Mouse (Mus musculus) testis, adult 2 months (tissue): ENCODE results near the gene Gm10842. TPM values are rescaled to one million over a fixed set of nuclear protein-coding genes. Genes with fewer than 3 reads are reported as not detected.
"Not testable (repeated sequence)": the region's sequence is repeated elsewhere in the genome, so short reads cannot be mapped to it uniquely, and the experiment has no call there.

ENCODE experiments used
- H3K27ac ChIP-seq: fragments of 200-500 bp; 2 replicates; pipeline ENCODE4 v1.5.1; 2012; ENCODE audit warnings: low read depth, low read length; ENCODE audit not compliant: control insufficient read depth, insufficient read depth
- H3K27me3 ChIP-seq: fragments of 200-500 bp; 2 replicates; pipeline ENCODE4 v1.6.1; 2012; ENCODE audit warnings: mild to moderate bottlenecking, low read length, moderate library complexity; ENCODE audit not compliant: control insufficient read depth, insufficient read depth
- H3K36me3 ChIP-seq: fragments of 200-500 bp; 2 replicates; pipeline ENCODE4 v1.6.1; 2012; ENCODE audit warnings: mild to moderate bottlenecking, low read length; ENCODE audit not compliant: control insufficient read depth, insufficient read depth
- H3K4me1 ChIP-seq: fragments of 200-500 bp; 2 replicates; pipeline ENCODE4 v1.6.1; 2012; ENCODE audit warnings: low read length; ENCODE audit not compliant: control insufficient read depth, insufficient read depth
- H3K4me3 ChIP-seq: fragments of 200-500 bp; 2 replicates; pipeline ENCODE4 v1.5.1; 2012; ENCODE audit warnings: low read depth, mild to moderate bottlenecking, low read length, moderate library complexity, mixed read lengths; ENCODE audit not compliant: control insufficient read depth
- CTCF ChIP-seq: fragments of 200-500 bp; IDR thresholded peaks from 2 replicates; pipeline ENCODE4 v1.5.1; 2012; ENCODE audit warnings: low read depth, mild to moderate bottlenecking, inconsistent platforms, low read length, moderate library complexity; ENCODE audit not compliant: control insufficient read depth, insufficient read depth, insufficient replicate concordance
- POLR2A ChIP-seq: fragments of 200-500 bp; IDR thresholded peaks from 2 replicates; pipeline ENCODE4 v1.6.1; 2012; ENCODE audit warnings: low read depth, mild to moderate bottlenecking, inconsistent platforms, low read length, moderate library complexity; ENCODE audit not compliant: control insufficient read depth
- polyA plus RNA-seq: library from polyadenylated mRNA; depleted of rRNA; stranded (reverse); fragments of >200 nt; gene quantifications from 2 replicates; pipeline ENCODE4 v1.2.3, GENCODE M21; 2012; rRNA removed

Gm10842 gene
- polyA plus RNA-seq = not detected in 2 replicates

GRCm38 (mm10) chr11:105146593-105146992, at the start of gene Gm10842:
TSS of gene Gm10842 (plus strand) at chr11:105146893.
- H3K4me1 ChIP-seq = peaks cover 3% of the 10 kb centered on the region
- H3K27ac ChIP-seq = no peak within 1 kb of the TSS
- TF ChIP-seq CTCF = no peak
- no peak within 1 kb of the TSS for H3K4me3 ChIP-seq
- H3K36me3 ChIP-seq = no peaks in the 10 kb centered on the region
- no peaks in the 10 kb centered on the region for H3K27me3 ChIP-seq

GRCm38 (mm10) chr11:105112448-105112847, 34.2 kb upstream of the Gm10842 start:
- H3K4me3 ChIP-seq = peak overlapping the region; percentile 81
- not testable (repeated sequence) for H3K27me3 ChIP-seq, H3K4me1 ChIP-seq, H3K27ac ChIP-seq, H3K36me3 ChIP-seq
- TF ChIP-seq POLR2A = peak; percentile 5

- peaks cover 3% of the 10 kb centered on the region; the same call in 1 of the 2 replicates for H3K4me1 ChIP-seq
- TF ChIP-seq POLR2A = no peak
- TF ChIP-seq CTCF = no peak
- no peaks in the 10 kb centered on the region for H3K27me3 ChIP-seq
- no peak overlapping the region for H3K4me3 ChIP-seq
- H3K27ac ChIP-seq = no peak overlapping the region
- no peaks in the 10 kb centered on the region for H3K36me3 ChIP-seq
These were observed 28.9 kb upstream of the Gm10842 start for GRCm38 (mm10) chr11:105117814-105118213.

- no peaks in the 10 kb centered on the region for H3K27me3 ChIP-seq
- no peak overlapping the region for H3K27ac ChIP-seq
- no peaks in the 10 kb centered on the region for H3K36me3 ChIP-seq
- TF ChIP-seq CTCF = no peak
- TF ChIP-seq POLR2A = no peak
- H3K4me3 ChIP-seq = no peak overlapping the region
- H3K4me1 ChIP-seq = no peaks in the 10 kb centered on the region
These were observed 26.1 kb upstream of the Gm10842 start for GRCm38 (mm10) chr11:105120551-105121061.

- H3K4me1 ChIP-seq, H3K27ac ChIP-seq, H3K4me3 ChIP-seq, H3K36me3 ChIP-seq, H3K27me3 ChIP-seq: not testable (repeated sequence)
These were observed 24.9 kb upstream of the Gm10842 start for GRCm38 (mm10) chr11:105121792-105122191.

GRCm38 (mm10) chr11:105123986-105124385, 22.7 kb upstream of the Gm10842 start:
- peaks cover 5% of the 10 kb centered on the region for H3K4me1 ChIP-seq
- TF ChIP-seq POLR2A (no peak), CTCF (no peak)
- H3K36me3 ChIP-seq = no peaks in the 10 kb centered on the region
- H3K27ac ChIP-seq = no peak overlapping the region
- no peak overlapping the region for H3K4me3 ChIP-seq
- H3K27me3 ChIP-seq = no peaks in the 10 kb centered on the region

- Histone ChIP-seq H3K4me3 (peak within 1 kb of the TSS; percentile 100), H3K27ac (peak within 1 kb of the TSS; percentile 45), H3K27me3 (no peaks in the 10 kb centered on the region), H3K4me1 (peaks cover 5% of the 10 kb centered on the region), H3K36me3 (no peaks in the 10 kb centered on the region)
- TF ChIP-seq POLR2A = peak; percentile 70
- peak; percentile 75; the same call in 1 of the 2 replicates for TF ChIP-seq CTCF
These were observed 20.8 kb upstream of the Gm10842 start, which contains the start of gene Mettl2 for GRCm38 (mm10) chr11:105125735-105126519. TSS of gene Mettl2 (plus strand) at chr11:105126425.
